Mouse (Mus musculus) ES-CJ7 (cell line): ENCODE results near the gene Cdh23.

Source experiments
- DNase-seq: peaks from one replicate; pipeline ENCODE4 v3.0.0; 2011; ENCODE audit warnings: low read depth, low spot score

Cdh23 gene

GRCm38 (mm10) chr10:60481381-60481780 is 214.9 kb downstream of the Cdh23 start:
- DNase-seq: peak; percentile 40

DNA sequence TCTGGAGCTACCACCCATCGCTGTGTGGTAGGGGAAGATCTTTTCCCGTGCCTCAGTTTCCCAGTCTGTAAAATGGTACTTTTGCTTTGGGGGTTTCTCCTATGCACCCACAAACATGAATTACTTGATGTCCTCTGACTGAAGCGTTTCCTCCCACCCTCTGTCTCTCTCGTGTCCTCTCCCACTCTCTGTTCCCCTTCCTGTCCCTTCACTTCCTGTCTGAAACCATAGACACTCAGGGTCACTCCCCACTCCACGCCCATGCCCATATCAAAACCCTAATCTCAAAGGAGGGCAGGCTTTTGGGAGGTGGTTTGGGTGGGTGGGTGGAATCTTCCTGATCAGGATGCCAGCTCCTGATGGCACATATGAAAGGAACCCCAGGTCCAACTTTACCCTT is 221.7 kb downstream of the Cdh23 start:
- no peak for DNase-seq

- DNase-seq: no peak
These were observed 222.4 kb downstream of the Cdh23 start for GRCm38 (mm10) chr10:60473782-60474322.

GRCm38 (mm10) chr10:60467752-60468151 is 228.5 kb downstream of the Cdh23 start:
- no peak for DNase-seq

- no peak for DNase-seq
These were observed 232.2 kb downstream of the Cdh23 start for GRCm38 (mm10) chr10:60463953-60464647.

DNA sequence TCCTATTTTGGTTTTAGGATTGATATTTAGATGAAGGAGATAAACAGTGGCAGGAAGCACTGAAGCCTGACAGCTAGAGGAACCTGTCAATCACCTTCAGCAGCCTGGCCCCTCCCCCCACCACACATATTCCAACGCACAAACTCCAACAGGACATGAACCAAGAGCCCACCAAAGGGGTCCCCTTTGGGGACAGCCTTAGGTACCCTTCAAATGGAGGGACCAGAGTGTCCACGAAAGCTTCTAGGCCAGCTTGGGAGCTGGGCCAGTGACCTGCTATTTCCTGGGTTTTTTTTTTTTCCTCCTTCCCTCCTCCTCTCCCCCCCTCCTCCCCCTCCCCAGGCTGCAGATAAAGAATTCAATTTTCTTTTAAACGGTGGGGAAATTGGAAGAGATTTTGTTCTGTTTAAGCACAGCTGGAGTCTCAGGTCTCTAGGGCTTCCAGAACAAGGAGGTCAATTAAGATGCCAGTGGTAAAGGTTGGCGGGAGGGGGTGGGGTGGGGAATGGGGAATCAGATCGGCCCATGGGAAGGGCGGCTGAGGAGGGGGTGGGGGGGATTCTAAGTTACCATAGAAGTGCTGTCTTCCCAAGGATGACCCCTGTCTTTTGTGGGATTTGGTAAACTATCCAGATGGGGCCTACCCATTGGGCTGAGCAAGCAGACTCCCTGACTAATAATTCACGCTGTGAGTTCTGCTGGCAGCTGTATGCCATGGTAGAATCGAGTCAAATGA is 239.5 kb downstream of the Cdh23 start:
- peak; percentile 36 for DNase-seq

DNA sequence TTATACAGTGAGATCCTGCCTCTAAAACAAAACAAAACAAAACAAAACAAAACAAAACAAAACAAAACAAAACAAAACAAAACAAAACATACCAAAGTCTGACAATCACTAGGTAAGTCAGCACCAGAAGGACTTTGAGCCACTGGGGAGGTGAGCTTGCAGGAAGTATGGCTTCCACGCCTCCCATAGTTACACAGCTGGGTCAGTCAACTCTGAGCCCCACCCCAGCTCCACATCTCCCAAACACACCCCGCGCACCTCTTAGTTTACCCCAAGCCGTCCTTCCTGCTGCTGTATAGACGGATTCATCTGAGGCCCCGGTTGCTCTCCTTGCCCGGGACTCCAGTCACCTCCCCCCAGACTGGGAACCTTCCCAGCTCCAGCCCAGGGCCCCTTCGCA is 241.1 kb downstream of the Cdh23 start:
- no peak for DNase-seq

- DNase-seq: no peak
These were observed 249.1 kb downstream of the Cdh23 start for GRCm38 (mm10) chr10:60447186-60447585.

GRCm38 (mm10) chr10:60445031-60445593 is 251.2 kb downstream of the Cdh23 start:
- DNase-seq: no peak

- no peak for DNase-seq
These were observed 253.2 kb downstream of the Cdh23 start for GRCm38 (mm10) chr10:60443078-60443477.

DNA sequence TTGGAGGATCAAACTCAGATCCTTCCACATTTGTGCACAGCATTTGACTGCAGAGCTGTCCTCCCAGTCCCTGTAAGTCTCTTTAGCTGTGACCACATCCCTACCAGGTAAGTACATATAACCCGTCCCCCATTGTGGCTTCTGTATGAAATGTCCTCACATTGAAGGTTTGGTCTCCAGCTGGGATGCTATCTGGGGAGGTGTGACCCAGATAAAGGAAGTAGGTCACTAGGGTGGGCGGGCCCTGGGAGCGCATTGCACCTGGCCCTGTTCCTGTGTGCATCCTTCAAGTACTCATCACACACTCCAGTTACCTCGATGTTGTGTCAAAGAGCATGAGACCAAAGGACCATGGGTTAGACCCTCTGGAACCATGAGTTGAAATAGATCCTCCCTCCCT is 254.0 kb downstream of the Cdh23 start:
- DNase-seq: no peak

- DNase-seq: no peak
These were observed 263.6 kb downstream of the Cdh23 start for GRCm38 (mm10) chr10:60432679-60433078.

GRCm38 (mm10) chr10:60430591-60430990 is 265.7 kb downstream of the Cdh23 start:
- no peak for DNase-seq

DNA sequence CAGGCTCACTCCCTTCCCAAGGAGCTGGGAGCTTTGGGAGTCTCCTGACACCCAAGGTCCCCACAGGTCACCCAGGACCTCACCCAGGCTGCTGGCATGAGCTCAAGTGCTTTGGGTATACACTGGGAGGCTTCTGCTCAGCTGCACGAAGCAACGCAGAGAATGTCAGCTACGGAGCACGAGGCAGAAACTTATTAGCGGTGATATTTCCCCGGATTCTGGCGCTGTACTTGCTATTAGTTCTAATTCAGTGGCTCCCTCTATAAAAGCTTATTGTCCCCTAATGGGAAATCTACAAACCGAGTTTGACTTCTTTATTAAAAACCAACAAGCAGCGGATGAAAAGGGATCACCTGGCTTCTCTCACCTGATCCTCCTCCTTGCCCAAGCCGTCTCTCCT is 266.3 kb downstream of the Cdh23 start:
- DNase-seq: no peak

GRCm38 (mm10) chr10:60422756-60423155 is 273.5 kb downstream of the Cdh23 start:
- peak; percentile 49 for DNase-seq

DNA sequence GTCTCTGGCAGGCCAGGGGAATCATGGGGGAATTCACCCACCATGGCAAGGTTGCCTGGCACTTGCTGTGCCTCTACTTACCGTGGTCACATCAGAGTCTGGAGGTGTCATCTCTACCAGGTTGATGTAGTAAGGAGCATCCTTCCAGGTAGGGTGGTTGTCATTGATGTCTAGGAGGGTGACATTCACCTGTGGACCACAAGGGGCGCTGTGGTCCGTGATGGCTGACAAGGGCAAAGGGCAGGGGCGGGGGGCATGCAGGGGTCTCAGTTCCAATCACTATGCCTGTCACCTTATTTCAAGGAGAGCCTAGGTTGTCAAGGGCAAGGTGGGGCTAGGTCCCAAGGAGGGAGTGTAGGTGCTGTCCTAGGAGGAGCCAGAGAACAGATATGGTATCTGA is 276.7 kb downstream of the Cdh23 start:
- peak; percentile 45 for DNase-seq

DNA sequence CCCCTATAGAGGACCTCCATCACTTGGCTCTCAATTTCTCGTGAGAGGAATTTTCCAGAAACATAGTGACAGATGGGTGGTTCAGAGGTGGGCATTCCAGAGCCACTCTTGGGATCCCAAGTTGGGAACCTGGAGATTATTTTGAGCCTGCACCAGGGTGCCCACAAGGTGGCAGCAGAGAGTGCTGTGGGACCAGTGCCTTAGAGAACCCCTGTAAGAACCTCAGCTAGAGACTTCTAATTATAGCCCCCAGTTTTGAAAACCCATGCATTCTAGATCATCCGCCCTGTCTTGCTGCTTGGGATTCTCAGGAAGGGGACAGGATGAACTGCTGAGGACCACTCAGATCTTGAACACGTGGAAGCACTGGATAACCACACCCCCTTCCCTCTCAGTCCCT is 278.2 kb downstream of the Cdh23 start:
- DNase-seq: peak; percentile 66

DNA sequence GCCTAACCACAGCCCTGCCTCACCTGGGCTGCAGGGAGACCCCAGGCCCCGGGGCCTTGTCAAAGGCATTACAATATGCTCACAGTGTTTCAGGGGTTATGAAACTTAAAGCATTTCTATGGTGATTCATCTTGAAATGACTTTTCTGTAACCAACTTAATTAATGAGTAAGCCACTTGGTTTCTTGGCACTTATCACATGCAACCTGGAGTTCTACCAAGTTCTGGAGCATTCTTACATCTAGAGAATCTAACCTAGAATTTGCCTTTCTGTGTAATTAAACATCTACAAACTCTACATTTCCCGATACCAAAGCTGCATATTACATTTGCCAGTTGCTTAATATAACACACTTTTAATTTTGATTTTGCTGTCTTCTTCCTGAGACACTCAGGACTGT is 279.2 kb downstream of the Cdh23 start:
- no peak for DNase-seq

DNA sequence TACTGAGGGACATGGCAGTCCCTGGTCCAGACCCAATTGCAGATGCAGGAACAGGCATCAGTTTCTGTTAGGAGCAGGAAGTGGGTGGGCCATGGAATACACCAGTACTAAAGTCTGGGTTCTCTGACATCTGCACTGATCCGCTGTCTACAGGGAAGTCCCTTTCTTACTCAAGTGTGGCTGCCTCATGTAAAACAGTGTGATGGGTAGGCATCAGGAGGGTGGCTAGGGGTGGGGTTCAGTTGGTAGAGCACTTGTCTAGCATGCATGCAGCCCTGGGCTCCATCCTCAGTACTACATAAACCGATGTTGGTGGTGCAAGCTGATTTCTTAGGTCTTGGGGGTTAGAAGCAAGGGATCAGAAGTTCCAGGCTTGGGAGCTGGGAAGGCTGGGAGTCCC is 282.5 kb downstream of the Cdh23 start:
- DNase-seq: no peak

- DNase-seq: peak; percentile 35
These were observed 284.5 kb downstream of the Cdh23 start for GRCm38 (mm10) chr10:60411794-60412193.

DNA sequence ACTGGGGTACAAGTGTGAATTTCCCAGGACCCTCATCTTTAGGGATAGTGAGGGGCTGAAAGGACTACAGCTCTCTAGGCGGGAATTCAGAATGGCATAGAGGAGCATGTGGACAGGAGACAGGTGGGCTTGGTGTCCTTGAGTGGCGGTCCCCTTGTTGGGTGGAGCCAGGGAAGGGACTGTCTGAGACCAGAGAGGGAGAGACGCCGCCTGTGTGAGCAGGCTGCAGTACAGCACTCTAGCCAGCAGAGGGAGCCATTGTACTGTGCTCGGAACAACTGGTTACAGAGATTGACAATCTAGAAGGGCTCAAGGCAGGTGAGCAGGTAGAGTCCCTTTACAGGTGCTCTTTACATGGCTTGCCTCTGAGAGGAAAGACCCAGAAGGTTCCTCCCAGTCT is 288.5 kb downstream of the Cdh23 start:
- peak; percentile 55 for DNase-seq

GRCm38 (mm10) chr10:60405460-60406177 is 290.7 kb downstream of the Cdh23 start:
- no peak for DNase-seq
